Mouse (Mus musculus) myocyte (in vitro differentiated cells): Measurements from ENCODE around the gene Slc26a9. TPM values are rescaled to one million over a fixed set of nuclear protein-coding genes. Genes with fewer than 3 reads are reported as not detected.

ENCODE experiments used
- H3K27me3 ChIP-seq: one replicate; pipeline ENCODE4 v1.6.1; 2011; ENCODE audit not compliant: control insufficient read depth, insufficient read depth, insufficient read length
- H3K36me3 ChIP-seq: one replicate; pipeline ENCODE4 v1.6.1; 2011; ENCODE audit not compliant: control insufficient read depth, insufficient read depth
- H3K4me2 ChIP-seq: one replicate; pipeline ENCODE4 v1.6.1; 2011; ENCODE audit warnings: low read depth, control low read depth
- H3K4me3 ChIP-seq: one replicate; pipeline ENCODE4 v1.5.1; 2011; ENCODE audit warnings: mild to moderate bottlenecking, control low read depth, moderate library complexity
- H3K79me2 ChIP-seq: one replicate; pipeline ENCODE4 v1.6.1; 2011; ENCODE audit not compliant: control insufficient read depth, insufficient read depth
- H3ac ChIP-seq: one replicate; pipeline ENCODE4 v1.6.1; 2011; ENCODE audit not compliant: control insufficient read depth, insufficient read length
- CEBPB ChIP-seq: IDR thresholded peaks from 2 replicates; pipeline ENCODE4 v1.6.1; 2011; ENCODE audit warnings: mild to moderate bottlenecking, moderate library complexity; ENCODE audit not compliant: poor library complexity, insufficient read depth, severe bottlenecking
- E2F4 ChIP-seq: IDR thresholded peaks from one replicate; pipeline ENCODE4 v1.6.1; 2011; ENCODE audit warnings: mild to moderate bottlenecking, control low read depth, moderate library complexity; ENCODE audit not compliant: insufficient read depth
- MAX ChIP-seq: IDR thresholded peaks from one replicate; pipeline ENCODE4 v1.6.1; 2011; ENCODE audit warnings: low read depth, mild to moderate bottlenecking, control low read depth
- MYOD1 ChIP-seq, 3 experiments: IDR thresholded peaks; one replicate each; pipeline ENCODE4 v1.6.1; 2011; ENCODE audit warnings: control low read depth in 2 of 3, low read depth in 2 of 3, mild to moderate bottlenecking in 2 of 3, moderate library complexity in 1 of 3; ENCODE audit not compliant: insufficient read length in 2 of 3, control insufficient read depth in 1 of 3
- MYOG ChIP-seq, 3 experiments: IDR thresholded peaks; one replicate each; pipeline ENCODE4 v1.6.1; 2011; ENCODE audit warnings: control low read depth in 2 of 3, low read depth in 2 of 3, mild to moderate bottlenecking in 2 of 3; ENCODE audit not compliant: insufficient read length in 2 of 3, control insufficient read depth in 1 of 3, insufficient read depth in 1 of 3
- POLR2A ChIP-seq: IDR thresholded peaks from one replicate; pipeline ENCODE4 v1.6.1; 2011; ENCODE audit warnings: low read depth, mild to moderate bottlenecking, control low read depth, moderate library complexity; ENCODE audit not compliant: insufficient read length
- POLR2AphosphoS2 ChIP-seq: IDR thresholded peaks from one replicate; pipeline ENCODE4 v1.6.1; 2011; ENCODE audit warnings: low read depth, control low read depth; ENCODE audit not compliant: insufficient read length
- REST ChIP-seq: IDR thresholded peaks from one replicate; pipeline ENCODE4 v1.6.1; 2011; ENCODE audit warnings: mild to moderate bottlenecking, control low read depth, moderate library complexity; ENCODE audit not compliant: insufficient read depth, insufficient read length
- SRF ChIP-seq: IDR thresholded peaks from one replicate; pipeline ENCODE4 v1.6.1; 2011; ENCODE audit warnings: low read depth; ENCODE audit not compliant: control insufficient read depth, insufficient read length
- TCF12 ChIP-seq: IDR thresholded peaks from one replicate; pipeline ENCODE4 v1.6.1; 2011; ENCODE audit warnings: mild to moderate bottlenecking, control low read depth; ENCODE audit not compliant: poor library complexity, insufficient read depth, severe bottlenecking
- TCF3 ChIP-seq: IDR thresholded peaks from one replicate; pipeline ENCODE4 v1.6.1; 2011; ENCODE audit warnings: low read depth, control low read depth; ENCODE audit not compliant: insufficient read length
- USF1 ChIP-seq: IDR thresholded peaks from one replicate; pipeline ENCODE4 v1.6.1; 2011; ENCODE audit warnings: low read depth, mild to moderate bottlenecking, control low read depth, moderate library complexity
- polyA plus RNA-seq: library from polyadenylated mRNA; unstranded; fragments of >200 nt; fragmentation: generic; extraction: Trizol; gene quantifications from one replicate; pipeline ENCODE4 v1.2.1, GENCODE M21; 2012; ENCODE audit warnings: missing spikeins

The Slc26a9 gene
- not detected for polyA plus RNA-seq

DNA sequence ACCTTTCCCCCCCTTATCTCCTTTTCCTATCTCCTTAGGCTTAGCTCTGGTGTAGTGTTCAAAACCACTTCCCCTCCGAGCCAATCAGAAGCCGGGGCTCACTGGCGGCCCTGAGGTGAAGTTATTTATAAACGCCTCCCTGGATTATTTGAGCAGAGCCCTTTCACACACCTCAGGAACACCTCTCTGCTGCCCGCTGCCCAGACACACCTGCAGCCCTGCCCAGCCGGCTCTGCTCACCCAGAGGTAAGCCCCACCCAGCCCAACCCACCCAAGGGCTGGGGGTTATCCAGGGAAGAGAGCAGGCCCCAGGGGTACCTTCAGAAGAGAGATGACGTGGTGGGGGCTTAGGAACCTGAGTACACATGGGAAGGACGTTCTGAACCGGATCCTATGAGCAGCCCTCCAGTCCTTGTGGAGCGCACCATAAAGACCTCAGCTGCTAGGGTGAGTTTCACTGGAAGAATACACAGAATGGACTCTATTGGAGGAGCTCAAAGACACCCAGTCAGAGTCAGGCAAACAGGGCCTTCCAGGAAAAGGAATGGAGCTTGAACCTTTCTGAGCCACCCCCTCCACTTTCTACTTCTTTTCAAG, at the start of gene Slc26a9:
TSS of gene Slc26a9 (plus strand) at position 155 of the 597 bp plus-strand sequence.
- Histone ChIP-seq H3K4me2 (no peak within 1 kb of the TSS), H3K79me2 (no peaks in the 10 kb centered on the region), H3ac (no peak within 1 kb of the TSS), H3K4me3 (no peak within 1 kb of the TSS), H3K27me3 (no peaks in the 10 kb centered on the region), H3K36me3 (no peaks in the 10 kb centered on the region)
- TF ChIP-seq REST = no peak
- no peak for TF ChIP-seq POLR2AphosphoS2
- TF ChIP-seq CEBPB = no peak

DNA sequence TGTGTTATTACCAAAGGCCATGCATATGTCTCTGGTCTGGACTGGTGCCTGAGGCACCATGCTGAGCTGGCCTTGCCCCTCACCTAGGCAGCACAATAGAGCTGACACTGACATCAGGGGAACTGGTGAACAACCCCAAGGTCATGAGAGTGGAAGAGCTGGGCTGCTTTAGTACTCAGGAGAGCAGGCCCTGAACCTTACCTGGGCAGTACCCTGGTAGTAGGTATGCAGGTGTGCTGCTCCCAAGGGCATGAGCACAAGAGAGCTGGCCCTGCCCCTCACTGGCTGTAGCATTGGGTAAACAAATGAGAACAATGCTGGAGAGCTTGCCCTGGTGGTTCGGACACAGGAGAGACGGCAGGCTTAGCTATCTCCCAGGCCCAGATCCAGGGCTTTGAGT, 48.5 kb upstream of the Slc26a9 start:
- no peaks in the 10 kb centered on the region for H3K27me3 ChIP-seq
- H3ac ChIP-seq = no peak overlapping the region
- H3K79me2 ChIP-seq = no peaks in the 10 kb centered on the region
- TF ChIP-seq TCF12 (no peak), MYOD1 (IDR thresholded peaks at IDR 0.05; ENCODE audit: control insufficient read depth in 1 of 3, insufficient read length in 2 of 3, low read depth in 2 of 3) (no peak), REST (no peak), USF1 (no peak), E2F4 (no peak), MAX (no peak), TCF3 (no peak), SRF (no peak), POLR2A (no peak)
- no peak overlapping the region for H3K4me3 ChIP-seq
- H3K36me3 ChIP-seq = no peaks in the 10 kb centered on the region
- no peak overlapping the region for H3K4me2 ChIP-seq

DNA sequence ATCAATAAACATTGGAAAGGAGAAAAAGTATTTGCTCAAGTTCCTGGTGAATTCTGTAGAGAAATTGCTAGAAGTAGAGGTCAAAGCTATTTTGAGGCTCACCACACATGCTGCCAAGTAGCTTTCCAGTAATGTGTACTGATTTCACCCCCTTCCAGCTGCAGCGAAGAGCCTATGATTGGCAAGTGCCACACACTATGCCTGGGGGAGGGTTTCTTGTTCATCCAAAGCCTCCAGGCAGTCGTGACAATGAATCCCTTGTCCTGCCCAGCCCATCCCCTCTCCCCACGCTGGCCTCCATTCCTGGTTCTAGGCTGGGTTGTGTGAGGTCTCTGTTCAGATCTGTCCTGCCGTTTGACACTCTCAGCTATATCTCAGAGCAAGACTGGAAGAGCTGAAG, 47.5 kb upstream of the Slc26a9 start:
- no peak for TF ChIP-seq E2F4
- no peak for TF ChIP-seq CEBPB
- TF ChIP-seq USF1 = no peak
- Histone ChIP-seq H3K79me2 (no peaks in the 10 kb centered on the region), H3K4me3 (no peak overlapping the region)

DNA sequence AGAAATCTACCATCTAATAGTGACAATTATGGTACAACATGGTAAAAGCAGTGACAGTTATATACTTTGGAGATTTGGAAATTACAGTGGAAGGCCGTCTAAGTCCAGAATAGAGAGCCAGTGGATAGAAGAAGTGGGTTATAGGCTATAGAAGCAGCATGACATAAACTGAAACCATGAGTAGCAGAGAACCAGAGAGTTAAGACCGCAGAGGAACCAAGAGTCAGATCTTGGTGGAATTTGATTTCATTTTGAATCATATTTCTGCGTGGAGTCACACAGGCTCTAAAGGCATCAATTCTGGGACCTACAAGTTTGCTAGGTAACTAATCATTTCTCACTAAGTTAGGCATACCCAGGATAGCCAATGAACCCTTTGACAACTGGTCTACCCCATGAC, 45.1 kb upstream of the Slc26a9 start:
- no peaks in the 10 kb centered on the region for H3K79me2 ChIP-seq
- H3K36me3 ChIP-seq = no peaks in the 10 kb centered on the region
- no peak for TF ChIP-seq USF1
- TF ChIP-seq TCF3 = no peak
- no peak for TF ChIP-seq MYOD1 (IDR thresholded peaks at IDR 0.05; ENCODE audit: control insufficient read depth in 1 of 3, insufficient read length in 2 of 3, low read depth in 2 of 3)
- TF ChIP-seq SRF = no peak
- TF ChIP-seq REST = no peak
- no peak for TF ChIP-seq MYOG (IDR thresholded peaks at IDR 0.05; ENCODE audit: control insufficient read depth in 1 of 3, insufficient read depth in 1 of 3, insufficient read length in 2 of 3, low read depth in 2 of 3)
- no peak for TF ChIP-seq CEBPB
- no peak for TF ChIP-seq MAX
- no peak for TF ChIP-seq TCF12
- TF ChIP-seq E2F4 = no peak
- no peak for TF ChIP-seq POLR2A
- no peaks in the 10 kb centered on the region for H3K27me3 ChIP-seq
- H3K4me2 ChIP-seq = no peak overlapping the region
- no peak overlapping the region for H3ac ChIP-seq
- no peak overlapping the region for H3K4me3 ChIP-seq

More for the DNA sequence above, 47.5 kb upstream of the Slc26a9 start:
- Histone ChIP-seq H3K36me3 (no peaks in the 10 kb centered on the region), H3K4me2 (no peak overlapping the region), H3K27me3 (no peaks in the 10 kb centered on the region), H3ac (no peak overlapping the region)

DNA sequence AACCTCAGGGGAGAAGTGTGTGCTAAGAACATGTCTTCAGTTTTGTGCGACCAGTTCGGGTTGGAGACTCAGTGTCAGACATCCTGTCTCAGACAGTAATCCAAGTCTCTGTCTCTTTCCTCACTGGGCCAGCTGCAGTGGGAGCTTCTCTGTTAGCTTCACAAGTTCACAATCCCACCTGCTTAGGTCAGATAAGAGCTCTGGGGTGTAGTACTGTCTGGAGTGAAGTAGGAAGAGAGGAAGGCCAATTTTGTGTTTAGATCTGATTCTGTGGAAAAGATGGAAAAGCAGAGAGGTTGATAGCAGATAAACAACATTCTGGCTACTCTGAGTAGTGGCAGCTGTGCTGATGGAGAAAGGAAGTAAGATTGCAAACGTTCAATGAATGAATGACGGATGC, 44.2 kb upstream of the Slc26a9 start:
- H3ac ChIP-seq = no peak overlapping the region
- no peak overlapping the region for H3K4me2 ChIP-seq
- H3K4me3 ChIP-seq = no peak overlapping the region
- no peaks in the 10 kb centered on the region for H3K27me3 ChIP-seq
- H3K79me2 ChIP-seq = no peaks in the 10 kb centered on the region
- TF ChIP-seq E2F4 (no peak), TCF3 (no peak), MYOG (IDR thresholded peaks at IDR 0.05; ENCODE audit: control insufficient read depth in 1 of 3, insufficient read depth in 1 of 3, insufficient read length in 2 of 3, low read depth in 2 of 3) (no peak), CEBPB (no peak), TCF12 (no peak), SRF (no peak), POLR2AphosphoS2 (no peak), MAX (no peak), MYOD1 (IDR thresholded peaks at IDR 0.05; ENCODE audit: control insufficient read depth in 1 of 3, insufficient read length in 2 of 3, low read depth in 2 of 3) (no peak), USF1 (no peak), REST (no peak), POLR2A (no peak)
- no peaks in the 10 kb centered on the region for H3K36me3 ChIP-seq

DNA sequence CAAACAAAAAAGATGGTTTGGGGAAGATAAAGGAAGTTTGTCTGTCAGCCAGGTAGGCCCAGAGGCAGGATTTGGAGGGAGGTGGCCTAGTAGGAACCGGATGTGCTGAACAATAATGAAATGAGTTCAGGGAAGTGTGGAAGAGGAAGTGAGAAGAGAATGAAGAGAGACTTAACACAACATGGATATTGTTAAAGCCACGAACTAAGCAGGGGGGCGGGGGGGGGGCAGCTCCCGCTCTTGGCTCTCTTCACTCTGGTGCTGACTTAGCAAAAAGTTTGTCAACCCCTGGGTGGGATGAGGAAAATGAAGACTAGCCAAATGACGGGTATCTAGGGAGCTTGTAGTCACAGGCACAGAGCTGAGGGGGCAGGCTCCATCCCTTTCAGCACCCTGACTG, 43.4 kb upstream of the Slc26a9 start:
- no peak overlapping the region for H3K4me3 ChIP-seq
- no peaks in the 10 kb centered on the region for H3K79me2 ChIP-seq
- no peak overlapping the region for H3ac ChIP-seq
- no peak overlapping the region for H3K4me2 ChIP-seq
- no peaks in the 10 kb centered on the region for H3K27me3 ChIP-seq
- no peaks in the 10 kb centered on the region for H3K36me3 ChIP-seq
- TF ChIP-seq SRF = no peak
- TF ChIP-seq CEBPB = no peak
- TF ChIP-seq MYOD1 (IDR thresholded peaks at IDR 0.05; ENCODE audit: control insufficient read depth in 1 of 3, insufficient read length in 2 of 3, low read depth in 2 of 3) = no peak
- no peak for TF ChIP-seq E2F4
- no peak for TF ChIP-seq USF1
